Mouse (Mus musculus) kidney, postnatal 25 days (tissue): Measurements from ENCODE around the gene Tgfbr2.

Source experiments
- DNase-seq, 2 experiments: peaks; one replicate each; pipeline ENCODE4 v3.0.0; 2021; ENCODE audit warnings: mixed read lengths in 2 of 2

The Tgfbr2 gene

GRCm38 (mm10) chr9:116174481-116175461, at the start of gene Tgfbr2:
TSS of gene Tgfbr2 (minus strand) at chr9:116175360.
- peak; percentile 86 to 93 for DNase-seq

- DNase-seq: no peak
Measured at GRCm38 (mm10) chr9:116223368-116223767, 48.2 kb upstream of the Tgfbr2 start.

DNA sequence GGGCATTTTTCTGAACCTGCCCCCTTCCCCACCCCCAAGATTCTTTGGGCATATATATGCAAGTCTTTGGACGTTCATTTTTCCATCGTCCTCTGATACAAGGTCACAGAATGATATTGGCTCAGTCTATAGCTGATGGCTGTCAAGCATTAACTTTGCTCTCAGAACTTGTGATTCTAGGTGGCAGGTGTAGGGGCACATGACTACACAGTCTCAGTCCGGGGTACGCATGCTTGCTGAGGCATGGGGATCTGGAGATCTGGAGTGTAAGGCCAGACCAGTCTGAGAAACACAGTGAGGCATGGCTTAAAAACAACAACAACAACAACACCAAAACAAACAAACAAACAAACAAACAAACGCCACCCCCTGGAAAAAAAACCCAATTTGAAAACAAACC, 47.5 kb upstream of the Tgfbr2 start:
- no peak for DNase-seq

DNA sequence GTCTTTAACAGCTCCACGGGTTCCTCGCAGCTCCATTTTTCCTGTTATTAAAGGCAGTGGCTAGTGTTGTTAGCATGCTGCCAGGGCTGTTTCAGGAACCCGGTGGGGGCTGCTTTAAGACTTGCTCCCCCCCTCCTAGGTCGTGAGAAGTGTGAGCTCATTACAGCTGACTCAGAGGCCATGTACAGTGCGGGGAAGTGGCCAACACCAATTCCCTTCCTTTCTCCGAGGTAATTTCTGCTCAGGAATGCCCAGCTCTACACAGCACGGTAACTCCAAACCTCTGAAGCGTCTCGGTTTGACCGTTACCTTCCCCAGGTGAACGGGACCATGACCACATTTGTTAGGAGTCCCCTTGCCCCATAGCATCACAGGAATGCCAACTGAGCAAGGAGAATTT, 46.8 kb upstream of the Tgfbr2 start:
- DNase-seq: peak in 1 of 2 experiments; percentile 16

DNA sequence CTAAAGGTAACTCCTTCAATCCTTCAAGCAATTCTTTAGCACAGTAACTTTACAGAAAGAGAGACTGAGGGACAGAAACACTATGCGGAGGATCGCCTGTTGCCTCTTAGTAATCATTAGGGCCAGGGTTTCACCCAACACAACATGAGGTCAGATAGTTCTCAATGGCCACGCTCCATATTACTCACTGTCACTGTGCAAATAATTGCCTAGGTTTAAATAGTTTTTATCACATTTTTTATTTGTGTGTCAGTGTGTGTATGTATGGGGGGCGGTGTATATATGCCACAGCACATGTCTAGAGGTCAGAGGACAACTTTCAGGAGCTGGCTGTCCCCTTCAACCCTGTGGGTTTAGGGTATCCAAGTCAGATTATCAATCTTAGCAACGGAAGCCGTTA, 46.4 kb upstream of the Tgfbr2 start:
- no peak for DNase-seq

GRCm38 (mm10) chr9:116220616-116221015, 45.5 kb upstream of the Tgfbr2 start:
- DNase-seq: peak; percentile 21 to 59

GRCm38 (mm10) chr9:116220159-116220515, 45.0 kb upstream of the Tgfbr2 start:
- no peak for DNase-seq

DNA sequence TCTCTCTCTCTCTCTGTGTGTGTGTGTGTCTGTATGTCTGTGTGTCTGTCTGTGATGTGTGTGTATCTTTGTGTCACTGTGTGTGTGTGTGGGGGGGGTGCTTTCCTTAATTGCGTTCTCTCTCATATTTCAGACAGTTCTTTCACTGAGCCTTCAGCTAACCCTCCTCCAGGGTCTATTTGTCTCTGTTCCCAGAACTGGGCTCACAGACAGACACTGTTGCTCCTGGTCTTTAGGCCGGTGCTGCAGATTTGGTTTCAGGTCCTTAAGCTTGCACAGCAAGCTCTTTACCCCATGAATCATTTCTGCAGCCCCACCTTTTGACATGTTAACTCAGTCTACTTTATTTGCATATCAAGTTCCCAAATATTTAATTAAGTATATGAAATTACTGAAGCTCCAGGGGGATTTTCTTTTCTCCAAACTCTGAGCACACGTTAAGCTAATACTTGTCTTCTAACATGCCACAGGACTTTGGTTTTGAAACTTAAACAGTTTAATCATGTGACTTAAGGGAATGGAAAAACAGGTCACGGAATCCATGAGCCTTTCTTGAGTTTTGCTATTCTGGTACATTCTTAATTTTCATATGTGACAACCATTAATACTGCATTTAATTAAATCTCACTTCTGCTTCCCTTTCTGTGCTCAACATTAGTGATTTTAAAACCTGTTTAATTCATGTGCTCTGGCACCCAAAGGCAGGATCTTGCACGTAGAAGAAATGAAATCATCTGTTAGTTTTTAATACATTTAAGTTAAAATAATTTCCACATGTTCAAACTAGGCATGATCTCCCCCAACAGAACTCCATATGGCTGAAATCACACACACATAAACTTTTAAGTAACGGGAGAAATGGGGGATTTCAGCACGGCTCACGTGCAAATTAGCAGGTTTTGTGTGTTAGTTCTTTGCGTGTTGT, 44.3 kb upstream of the Tgfbr2 start:
- no peak for DNase-seq

DNA sequence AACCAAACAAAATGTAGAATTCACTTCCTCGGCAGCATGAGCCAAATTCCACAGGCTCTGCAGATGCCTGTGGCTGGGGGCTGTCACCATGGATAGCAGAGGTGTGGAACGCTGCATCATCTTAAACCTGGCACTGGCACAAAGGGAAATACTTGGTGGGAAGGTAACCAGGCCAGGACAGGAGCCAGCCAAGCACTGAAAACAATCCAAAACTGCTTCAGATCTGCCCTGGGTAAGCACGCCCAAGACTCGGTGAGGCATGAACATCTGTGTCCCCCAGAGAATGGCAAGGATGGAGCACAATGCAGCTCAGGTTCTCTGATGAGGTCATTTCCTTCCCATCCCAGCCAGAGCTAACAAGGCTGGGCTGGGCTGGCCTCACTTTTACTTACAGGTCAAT, 43.6 kb upstream of the Tgfbr2 start:
- peak; percentile 38 to 69 for DNase-seq

DNA sequence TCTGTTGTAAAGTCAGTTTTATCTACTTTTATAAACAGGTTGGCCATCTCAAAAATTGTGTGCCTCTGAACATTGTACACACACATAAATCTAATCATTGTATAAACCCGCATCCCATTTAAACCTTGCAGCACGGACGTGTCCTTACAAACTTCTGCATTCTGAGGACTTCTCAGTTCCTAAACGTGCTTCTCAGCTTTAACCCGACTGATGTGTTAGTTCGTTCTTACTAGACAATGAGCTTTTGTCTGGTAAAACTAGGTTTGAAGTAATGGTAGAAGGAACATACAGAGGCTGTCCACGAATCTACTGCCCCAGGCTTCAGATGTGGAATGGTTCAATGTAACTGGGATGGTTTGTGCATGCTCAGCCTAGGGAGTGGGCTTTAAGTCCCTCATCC, 41.9 kb upstream of the Tgfbr2 start:
- no peak for DNase-seq

DNA sequence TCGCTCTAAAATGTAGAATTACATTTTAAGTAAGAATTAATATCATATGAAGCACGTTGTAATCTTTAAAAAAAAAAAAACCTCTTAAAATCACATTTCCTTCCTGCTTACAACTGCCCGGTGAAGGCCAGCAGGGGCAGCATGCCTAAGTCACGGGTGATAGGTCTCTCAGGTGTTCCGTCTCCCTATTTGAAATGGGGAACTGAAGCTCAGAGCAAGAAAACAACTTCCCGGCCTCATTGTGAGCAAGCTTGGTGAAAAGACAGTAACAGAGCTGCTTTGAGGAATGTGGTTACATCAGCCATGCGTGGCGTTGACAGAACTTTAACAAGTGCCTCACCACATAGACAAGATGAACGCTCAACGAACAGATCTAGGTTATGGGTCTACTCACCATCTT, 41.5 kb upstream of the Tgfbr2 start:
- no peak for DNase-seq

- DNase-seq: no peak
Measured at GRCm38 (mm10) chr9:116214296-116214695, 39.1 kb upstream of the Tgfbr2 start.

- peak; percentile 50 to 71 for DNase-seq
Measured at GRCm38 (mm10) chr9:116212915-116213619, 37.9 kb upstream of the Tgfbr2 start.

DNA sequence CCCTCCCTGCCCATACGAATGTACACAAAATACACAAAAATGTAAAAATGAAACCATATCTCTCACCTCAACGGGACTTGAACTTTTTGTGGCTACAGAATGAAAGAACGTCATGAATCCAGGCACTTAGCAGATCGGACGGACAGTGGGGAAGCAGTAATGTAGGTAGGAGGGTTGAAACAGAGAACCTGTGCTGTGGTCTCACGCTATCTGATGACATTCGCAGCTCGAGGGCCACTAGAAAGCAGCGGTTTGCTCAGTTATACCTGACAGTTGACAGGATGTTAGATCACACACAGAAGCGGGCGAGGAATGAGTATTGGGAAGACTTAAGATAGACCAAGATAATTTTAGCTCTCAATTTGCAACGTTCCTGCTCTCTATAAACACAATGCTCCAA, 36.9 kb upstream of the Tgfbr2 start:
- no peak for DNase-seq

DNA sequence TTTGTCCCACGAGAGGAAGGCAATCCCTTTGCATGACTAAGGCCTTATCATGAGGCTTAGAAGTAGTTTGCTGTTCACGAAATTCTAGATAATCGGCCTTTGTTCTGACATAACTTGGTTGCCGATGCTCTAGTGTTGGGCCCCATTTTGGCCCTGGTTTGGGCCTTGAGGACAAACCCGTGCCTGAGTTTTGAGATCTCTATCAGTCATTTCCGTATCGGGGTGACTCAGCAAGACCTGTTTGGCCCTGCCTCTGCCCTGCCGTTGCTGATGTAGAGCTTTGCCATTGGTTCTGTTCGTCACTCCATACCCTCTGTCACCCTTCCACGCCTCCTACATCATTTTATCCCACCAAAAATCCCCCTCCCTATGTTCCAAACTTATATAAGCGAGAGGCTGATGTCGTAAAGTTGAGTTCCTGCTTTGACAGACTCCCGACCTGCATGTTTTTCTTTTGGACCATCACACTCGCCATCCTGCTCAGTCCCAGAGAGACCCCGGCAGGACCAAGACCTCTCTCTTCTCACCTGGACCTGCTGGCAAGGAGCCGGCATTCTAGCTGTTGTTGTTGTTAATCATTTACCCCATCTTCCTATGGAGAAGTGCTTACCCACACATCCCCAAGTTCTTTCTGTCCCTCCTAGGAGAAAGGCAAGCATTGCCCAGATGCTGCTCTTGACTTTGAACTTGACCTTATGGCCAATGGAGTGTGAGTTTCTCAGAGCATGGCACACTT, 33.2 kb upstream of the Tgfbr2 start:
- no peak for DNase-seq

- DNase-seq: no peak
Measured at GRCm38 (mm10) chr9:116206901-116207300, 31.7 kb upstream of the Tgfbr2 start.

GRCm38 (mm10) chr9:116203675-116204074, 28.5 kb upstream of the Tgfbr2 start:
- DNase-seq: no peak

DNA sequence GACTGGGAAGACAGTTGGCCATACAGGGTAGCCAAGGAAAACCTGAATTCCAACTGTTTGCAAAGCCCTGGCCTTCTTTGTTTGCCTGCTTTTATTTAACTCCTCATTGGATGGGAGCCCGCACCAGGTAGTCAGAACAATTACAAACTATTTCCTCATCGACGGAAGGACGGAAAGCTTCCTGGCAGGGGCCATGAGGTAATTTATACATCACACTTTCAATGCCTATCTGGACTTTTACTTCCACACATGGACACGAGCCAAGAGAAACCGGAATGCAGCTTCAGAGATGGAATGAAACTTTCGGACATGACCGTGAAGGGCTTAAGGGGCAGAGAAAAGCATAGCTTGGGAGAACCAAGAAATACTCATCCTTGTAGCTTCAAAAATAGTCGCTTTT, 24.0 kb upstream of the Tgfbr2 start:
- peak in 1 of 2 experiments; percentile 20 for DNase-seq

DNA sequence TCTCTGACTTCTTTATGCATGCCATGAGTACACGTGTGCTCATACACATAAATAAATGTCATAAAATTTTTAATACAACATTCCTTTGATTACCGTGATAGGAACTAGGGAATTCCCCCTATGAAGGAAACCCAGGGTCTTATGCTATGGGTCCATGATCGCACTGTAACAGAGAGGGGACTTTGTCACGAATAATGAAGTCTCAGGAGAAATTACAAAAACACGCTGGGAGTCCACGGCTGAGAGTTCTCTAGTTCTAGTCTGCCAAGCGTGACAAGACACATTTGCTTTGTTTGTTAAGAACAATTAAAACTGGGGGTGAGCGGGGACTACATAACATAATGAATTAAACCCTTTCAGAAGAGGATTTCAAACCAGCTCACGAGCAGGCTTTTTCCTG, 23.3 kb upstream of the Tgfbr2 start:
- DNase-seq: no peak

DNA sequence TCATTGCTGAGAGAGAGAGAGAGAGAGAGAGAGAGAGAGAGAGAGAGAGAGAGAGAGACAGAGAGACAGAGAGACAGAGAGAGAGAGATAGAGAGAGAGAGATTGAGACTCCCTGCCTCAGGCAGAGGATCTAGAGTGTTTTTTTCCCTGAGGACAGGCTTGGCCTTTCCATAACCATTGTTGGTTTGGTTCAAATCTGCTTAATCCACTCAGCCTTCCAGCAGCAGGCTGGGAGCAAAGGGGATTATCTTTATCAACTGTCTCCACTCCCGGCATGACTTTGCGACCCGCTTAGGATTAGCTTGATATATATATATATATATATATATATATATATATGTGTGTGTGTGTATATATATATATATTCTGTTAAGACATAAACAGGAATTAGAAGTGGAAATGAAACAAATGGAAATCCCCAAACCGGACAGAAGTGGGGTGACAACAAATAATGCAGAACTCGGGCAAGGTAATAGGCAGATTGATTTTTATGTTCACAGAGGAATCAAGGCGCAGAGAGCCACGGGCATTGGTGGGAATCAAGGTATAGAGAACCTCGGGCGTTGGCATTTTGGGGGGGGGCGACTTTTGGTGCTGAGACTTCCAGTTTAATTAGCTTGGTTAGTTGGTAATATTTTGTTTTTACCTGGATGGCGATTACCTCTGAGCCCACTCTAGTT, 22.5 kb upstream of the Tgfbr2 start:
- DNase-seq: no peak

GRCm38 (mm10) chr9:116193889-116194450, 18.8 kb upstream of the Tgfbr2 start:
- DNase-seq: no peak
